Mouse (Mus musculus): ENCODE data around the gene Jph2.

The Jph2 gene

DNA sequence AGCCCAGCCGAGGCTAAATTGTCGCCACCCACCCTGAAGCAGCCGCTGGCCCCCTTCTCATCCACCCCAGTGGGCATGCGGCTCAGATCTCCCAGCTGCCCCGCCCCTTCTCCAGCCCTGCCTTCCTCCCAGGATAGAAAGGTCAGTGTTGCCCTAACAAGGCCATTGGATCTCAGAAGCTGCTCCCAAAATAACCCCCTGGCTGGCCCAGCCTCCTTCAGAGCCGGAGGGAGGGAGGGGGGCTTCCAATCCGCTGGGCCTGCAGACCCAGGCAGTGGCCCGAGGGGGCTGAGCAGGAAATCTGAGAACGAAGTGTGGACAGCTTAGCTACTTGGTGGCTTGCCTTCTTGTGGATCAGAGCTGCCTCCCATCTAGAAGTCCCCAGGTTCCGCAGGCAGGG lies at the start of gene Jph2:
Gene Jph2, minus strand, starts transcription at position 89 of the 400 bp plus-strand sequence.
- DNase-seq (ENCODE audit: inconsistent ontology term): peak; percentile 74

DNA sequence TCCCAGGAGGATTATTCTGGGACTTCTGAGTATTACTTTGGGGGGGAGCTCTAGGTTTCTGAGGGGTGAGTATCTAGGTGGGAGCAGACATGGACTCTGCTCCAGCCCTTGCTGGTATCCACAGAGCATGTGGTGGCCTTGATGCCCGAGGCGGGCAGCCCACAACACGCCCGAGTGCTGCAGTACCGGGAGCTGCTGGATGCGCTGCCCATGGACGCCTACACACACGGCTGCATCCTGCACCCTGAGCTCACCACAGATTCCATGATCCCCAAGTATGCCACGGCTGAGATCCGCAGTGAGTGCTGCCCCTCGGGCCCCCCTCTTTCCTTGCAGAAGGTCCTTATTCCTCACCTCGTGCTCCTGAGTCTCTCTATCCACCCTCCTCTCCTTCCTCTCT lies 49.6 kb upstream of the Jph2 start:
- no peak for DNase-seq (ENCODE audit: inconsistent ontology term)

DNA sequence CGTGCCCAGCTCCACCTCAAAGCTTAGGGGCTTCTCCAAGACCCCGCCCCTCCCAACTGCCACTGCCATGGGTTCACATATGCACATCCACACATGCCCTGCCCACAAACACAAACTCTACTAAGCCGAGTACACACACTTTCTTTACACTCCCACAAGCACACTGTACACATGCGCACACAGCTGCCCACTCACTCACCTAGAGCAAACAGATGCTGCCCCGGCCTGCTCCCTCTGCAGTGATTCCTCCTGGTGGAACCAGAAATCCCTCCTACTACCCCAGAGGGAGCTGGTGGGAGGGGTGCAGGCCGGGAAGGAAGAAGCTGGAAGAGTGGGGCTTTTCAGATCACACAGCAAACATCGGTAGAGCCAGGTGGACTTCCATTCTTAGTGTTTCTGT lies 46.2 kb upstream of the Jph2 start:
- no peak for DNase-seq (ENCODE audit: inconsistent ontology term)

DNA sequence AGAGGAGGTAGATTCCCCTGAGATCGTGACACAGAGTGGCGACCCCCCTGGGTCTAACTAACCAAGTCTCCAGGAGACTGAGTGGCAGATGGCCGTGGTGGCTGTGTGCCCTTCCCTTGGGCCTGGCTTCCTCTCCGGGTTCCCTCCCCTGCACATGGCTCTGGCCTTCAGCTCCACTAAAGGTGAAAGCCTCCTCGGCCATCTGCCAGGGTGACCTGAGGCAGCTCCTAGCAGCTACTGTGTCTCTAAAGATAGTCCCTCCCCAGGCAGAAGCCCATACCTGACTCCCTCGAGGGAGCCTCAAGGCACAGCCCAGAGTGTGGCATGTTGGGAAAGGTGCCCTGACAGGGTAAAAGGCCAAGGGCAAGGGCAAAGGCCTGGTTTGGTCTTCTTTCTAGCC lies 45.8 kb upstream of the Jph2 start:
- no peak for DNase-seq (ENCODE audit: inconsistent ontology term)

DNA sequence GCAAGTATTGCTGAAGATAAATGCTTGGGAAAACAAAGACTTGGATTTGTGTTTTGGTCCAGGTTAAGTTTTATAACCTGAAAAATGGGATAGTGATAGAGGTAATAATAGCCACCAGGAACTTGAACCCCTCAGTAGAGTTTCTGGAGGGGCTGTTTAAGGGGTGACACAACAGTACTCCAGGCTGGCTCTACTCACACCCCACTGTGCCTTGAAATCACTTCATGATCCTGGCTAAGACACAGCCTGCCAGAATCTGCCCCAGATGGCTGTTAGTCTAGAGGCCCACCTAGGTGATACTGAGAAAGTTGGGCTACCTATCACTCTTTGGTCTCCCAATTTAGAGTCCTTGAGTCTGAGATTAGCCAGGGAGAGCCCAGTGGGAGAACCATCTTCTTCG lies 41.7 kb upstream of the Jph2 start:
- DNase-seq (ENCODE audit: inconsistent ontology term): no peak

DNA sequence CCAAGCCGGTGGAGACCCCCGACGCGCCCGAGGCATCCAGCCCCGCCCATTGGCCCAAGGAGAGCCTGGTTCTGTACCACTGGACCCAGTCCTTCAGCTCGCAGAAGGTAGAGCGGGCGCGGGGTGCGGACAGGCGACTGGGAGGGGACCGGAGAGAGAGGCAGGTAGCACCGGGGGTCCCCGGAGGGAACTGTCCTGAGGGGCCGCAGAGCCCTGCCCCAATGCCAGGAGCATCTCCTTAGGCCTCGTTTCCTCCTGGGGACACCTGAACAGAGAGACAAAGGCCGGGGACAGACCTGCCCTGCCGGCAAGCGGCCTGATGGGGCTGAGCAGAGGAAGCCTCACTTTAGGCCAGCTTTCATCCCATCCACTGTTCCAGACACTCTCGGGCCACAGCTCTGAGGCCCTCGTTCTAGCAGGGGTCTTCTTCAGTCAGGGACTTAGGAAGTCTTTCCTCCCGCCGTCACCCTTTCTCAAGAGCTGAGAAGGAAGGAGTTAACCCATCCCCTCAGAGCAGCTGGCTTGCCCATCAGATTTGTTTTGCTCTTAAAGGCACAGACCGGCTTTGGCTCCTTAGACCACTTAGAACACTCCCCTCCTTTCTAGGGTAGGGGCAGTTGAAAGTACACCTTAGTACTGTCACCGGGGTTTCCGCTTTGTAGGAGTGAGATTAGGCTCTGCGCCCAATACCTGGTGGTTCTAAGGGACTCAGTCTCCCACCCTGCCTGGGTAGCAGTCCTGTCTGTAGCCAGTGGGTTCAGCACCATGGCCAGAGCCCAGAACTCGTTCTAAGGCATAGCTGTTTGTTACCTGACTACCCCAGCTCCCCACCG lies 41.0 kb upstream of the Jph2 start:
- peak; percentile 40 for DNase-seq (ENCODE audit: inconsistent ontology term)

DNA sequence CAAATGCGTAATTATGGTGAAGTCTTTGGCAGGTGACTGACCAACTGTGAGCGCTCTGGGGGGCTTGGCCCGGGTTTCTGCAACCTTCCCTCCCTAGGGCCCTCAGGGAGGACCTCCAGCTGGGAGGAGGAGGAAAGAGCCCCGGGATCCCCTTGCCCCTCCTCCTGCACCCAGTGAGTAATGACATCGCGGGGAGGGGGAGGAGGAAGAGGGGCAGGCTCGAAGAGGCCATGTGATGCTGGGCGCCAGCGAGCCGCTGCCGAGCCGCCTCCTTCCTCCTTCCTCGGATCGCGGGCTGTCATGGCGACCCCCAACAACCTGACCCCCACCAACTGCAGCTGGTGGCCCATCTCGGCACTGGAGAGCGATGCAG lies 40.4 kb upstream of the Jph2 start, which contains the start of gene Gdap1l1:
Gene Gdap1l1, plus strand, starts transcription at position 231 of the 373 bp plus-strand sequence.
- peak; percentile 27 for DNase-seq (ENCODE audit: inconsistent ontology term)

DNA sequence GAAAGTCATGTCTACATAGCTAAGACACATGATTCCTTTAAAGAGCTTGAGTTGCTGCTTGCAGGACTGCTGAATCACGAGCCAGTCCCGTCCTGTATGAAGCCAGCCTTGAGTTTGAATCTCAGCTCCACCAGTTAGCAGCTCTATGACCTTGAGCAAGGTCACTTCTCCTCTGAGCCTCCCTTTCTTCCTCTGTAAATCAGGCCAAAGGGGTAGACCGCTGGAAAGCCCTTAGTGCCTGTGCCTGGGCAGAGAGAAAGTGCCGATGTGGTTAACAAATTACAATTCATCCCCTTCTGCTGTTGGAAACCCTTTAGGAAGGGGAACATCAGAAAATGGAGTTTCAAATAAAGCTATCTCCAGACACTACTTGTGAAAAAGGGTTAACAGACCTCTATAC lies 40.0 kb upstream of the Jph2 start:
- no peak for DNase-seq (ENCODE audit: inconsistent ontology term)

DNA sequence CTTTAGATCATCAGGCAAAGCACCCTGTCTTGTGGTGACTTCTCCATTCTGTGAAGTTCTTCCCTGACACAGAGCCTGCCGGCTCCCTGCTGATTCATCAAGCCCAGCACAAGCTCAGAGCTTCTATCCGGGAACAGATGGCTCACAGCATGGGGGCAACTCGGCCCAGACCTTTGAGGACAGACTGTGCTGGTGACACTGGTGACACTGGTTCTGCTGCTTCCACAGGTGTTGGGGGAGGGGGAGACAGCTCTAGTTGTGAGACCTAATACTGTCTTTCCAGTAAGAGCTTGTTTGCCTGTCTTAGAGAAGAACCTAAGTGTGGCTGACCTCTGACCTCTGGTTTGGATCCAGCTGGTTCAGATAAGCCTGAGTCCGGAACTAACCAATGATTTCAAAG lies 36.2 kb upstream of the Jph2 start:
- peak; percentile 5 for DNase-seq (ENCODE audit: inconsistent ontology term)

DNA sequence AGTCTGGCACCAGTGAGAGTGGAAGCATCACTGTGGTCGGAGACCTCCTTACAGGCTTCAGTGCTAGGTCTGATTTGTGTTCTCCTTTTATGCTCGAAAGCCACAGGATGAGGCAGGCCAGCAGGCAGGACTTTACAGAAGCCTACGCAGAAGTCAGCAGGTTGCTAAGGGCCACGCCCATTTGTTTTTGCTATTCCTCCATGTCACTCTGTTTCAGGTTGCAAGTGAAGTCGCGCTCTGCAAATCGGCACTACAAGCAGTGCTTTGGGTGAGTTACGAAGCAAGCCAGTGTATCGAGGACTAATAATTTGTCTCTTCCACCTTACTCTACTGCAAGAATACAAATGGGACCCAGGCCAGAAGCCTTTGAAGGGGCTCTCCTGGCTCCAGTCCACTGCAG lies 33.5 kb upstream of the Jph2 start:
- no peak for DNase-seq (ENCODE audit: inconsistent ontology term)

DNA sequence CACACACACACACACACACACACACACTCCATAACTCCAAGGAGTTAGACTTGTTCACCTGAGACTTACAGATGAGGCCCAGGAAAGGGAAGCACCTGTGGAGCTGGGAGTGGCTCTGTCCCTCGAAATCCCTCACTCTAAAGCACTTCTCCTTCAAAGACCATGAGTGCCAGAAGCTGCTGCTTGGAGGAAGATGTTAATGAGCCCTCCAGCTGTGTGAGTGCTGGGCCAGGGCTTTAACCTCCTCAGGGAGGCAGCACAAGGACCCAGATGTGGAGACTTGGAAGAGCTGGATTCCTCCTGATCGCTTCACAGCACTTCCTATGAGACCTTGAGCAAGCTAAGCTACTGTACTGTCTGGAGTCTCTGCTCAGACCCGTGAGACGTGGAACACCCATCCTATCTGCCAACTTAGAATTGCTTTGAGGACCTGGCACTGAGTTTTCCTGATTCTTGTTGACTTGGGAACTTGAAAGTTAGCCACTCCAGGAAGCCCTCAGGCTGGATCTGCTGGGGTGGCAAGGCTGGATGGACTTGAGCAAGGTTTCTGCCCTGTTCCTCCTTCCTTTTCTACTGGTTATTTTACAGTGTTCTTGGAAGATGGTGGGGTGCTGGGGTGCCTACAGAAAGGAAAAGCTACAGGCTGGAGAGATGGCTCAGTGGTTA lies 30.7 kb upstream of the Jph2 start:
- DNase-seq (ENCODE audit: inconsistent ontology term): no peak

DNA sequence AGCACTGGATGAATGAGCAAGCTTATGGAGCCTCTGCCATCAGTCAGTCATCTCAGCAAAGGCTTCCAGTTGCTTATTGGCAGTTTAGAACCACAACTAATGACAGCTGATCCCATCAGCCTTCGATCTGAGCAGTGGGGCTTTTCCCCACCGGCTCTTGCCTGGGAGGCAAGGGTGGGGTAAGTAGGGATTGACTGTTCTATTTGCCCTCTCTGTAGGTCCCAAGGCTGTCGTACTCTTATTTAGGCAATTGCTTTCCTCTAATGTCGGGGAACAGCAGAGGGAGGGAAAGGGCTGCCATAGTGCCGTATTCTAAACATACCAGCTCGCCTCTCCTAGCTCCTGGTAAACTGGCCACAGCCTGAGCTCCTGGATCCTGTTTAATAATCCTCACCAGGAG lies 26.8 kb upstream of the Jph2 start, which contains the start of gene Oser1:
Gene Oser1, minus strand, starts transcription at position 101 of the 400 bp plus-strand sequence.
- DNase-seq (ENCODE audit: inconsistent ontology term): no peak

DNA sequence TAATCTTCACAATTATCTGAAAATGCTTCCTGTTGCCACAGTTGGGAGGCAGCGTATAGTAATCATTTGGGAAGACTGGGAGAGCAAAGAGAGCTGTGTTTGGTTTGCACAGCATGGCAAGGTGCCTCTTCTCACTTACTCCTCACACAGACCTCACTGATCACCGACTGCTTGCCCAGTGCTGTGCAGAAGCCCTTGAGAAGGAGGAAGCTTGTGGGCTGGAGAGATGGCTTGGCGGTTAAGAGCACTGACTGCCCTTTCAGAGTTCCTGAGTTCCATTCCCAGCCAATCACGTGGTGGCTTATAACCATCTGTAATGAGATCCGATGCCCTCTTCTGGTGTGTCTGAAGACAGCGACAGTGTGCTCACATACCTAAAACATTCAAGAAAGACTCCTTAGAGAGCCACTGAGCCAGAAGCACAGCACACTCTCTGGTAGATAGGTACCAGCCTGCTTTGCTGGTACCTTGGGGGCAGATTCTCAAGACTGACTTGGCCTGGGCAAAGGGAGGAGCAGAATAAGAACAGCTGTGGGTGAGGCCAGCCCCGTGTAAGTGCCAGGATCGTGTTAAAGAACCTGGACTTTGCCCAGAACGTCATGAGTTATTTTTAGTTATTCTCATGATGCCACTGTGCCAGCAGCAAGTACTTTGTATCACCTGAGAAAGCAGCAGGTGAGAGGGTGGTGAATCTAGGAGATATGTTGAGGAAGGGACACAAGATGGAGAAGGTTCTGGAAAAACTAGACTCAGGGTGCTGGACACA lies 25.3 kb upstream of the Jph2 start:
- DNase-seq (ENCODE audit: inconsistent ontology term): no peak

DNA sequence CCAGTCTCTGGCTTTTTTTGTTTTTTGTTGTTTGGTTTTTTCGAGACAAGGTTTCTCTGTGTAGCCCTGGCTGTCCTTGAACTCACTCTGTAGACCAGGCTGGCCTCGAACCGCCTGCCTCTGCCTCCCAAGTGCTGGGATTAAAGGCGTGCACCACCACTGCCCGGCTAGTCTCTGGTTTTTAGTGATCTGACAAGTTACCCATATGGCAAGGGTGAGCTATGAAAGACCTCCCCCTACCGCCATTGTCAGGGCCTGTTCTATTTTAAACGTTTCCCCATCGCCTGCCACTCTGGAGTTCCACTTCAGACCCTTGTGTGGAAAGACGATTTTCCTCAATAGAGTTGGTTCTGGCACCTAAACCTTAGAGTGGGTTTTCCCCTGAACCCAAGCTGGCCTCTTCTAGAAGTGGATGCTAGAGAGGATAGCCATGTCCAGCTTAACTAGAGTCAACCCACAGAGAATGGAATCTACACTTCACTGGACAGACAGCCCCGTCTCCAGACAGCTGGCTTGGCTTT lies 22.6 kb upstream of the Jph2 start:
- peak; percentile 6 for DNase-seq (ENCODE audit: inconsistent ontology term)

DNA sequence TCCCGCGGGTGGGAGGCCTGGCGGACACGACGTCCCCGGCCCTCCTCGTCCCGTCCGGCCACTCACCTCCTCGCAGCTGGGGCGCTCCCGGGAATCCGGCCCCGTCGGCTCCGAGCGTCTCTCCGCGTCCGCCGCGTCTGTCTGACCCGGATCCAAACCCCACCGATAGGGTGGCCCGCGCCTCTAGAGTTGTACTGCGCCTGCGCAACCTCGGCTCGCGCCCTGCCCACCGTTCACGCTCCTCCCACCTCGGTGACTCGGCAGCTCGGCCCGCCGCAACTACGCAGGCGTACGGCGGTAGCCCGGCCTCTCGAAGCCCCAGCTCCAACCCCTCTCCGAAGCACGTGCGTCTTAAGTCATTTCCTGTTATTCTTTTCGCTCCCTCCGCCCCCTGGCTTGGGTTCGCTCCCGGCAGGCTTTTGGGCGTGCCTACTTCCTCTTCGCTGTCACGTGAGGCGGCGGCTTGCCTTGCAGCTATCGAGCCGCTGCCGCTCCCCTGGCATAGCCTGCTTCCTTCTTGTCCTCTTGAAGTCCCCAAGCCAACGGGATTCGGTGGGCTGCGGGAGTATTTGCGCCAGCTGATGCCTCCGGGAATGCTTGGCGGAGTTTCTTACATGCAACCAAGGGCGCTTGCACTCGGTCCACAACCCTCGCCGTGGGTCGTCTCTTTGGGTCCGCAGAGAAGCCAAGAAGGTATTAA lies 21.7 kb upstream of the Jph2 start:
- peak; percentile 99 for DNase-seq (ENCODE audit: inconsistent ontology term)

DNA sequence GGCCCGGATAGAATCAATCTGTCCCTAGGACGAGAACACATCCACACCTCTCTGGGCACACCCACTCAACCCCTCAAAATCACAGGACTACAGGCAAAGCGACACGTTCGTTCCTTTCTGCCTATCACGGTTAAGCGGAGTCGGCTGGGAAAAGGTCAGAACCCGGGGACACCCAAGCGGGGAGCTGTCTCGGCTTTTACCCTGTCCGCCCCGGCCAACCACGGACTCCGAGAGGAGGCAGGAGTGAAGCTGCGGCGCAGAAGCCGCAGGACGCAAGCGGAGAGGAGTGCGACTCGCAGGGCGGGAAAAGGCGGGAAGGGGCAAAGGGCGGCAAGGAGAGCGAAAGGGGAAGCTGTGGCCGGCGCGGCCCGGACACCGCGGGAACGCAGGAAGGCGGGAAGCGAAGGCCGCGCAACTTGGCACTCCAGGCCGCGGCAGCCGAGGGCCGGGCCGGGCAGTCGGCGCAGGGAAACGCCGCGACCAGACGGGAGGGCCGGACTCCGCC lies 21.1 kb upstream of the Jph2 start:
- no peak for DNase-seq (ENCODE audit: inconsistent ontology term)

DNA sequence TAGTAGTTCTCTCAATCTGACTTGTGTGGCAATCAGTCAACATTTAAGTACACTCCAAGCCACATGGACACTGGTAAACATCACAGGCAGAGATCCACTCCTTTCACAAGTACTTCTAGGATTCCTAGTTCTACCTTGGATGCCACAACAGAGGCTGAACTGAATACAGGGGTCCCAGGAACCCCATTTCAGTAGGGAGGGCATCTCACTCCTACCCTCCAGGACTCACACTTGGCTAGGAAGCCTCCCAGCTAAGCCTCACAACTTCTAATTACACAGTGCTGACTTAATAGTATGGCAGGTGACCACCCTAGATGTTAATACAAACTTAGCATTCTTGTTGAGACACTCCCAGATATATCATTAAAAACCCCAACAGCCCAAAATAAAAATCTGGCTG lies 20.0 kb upstream of the Jph2 start:
- DNase-seq (ENCODE audit: inconsistent ontology term): no peak

DNA sequence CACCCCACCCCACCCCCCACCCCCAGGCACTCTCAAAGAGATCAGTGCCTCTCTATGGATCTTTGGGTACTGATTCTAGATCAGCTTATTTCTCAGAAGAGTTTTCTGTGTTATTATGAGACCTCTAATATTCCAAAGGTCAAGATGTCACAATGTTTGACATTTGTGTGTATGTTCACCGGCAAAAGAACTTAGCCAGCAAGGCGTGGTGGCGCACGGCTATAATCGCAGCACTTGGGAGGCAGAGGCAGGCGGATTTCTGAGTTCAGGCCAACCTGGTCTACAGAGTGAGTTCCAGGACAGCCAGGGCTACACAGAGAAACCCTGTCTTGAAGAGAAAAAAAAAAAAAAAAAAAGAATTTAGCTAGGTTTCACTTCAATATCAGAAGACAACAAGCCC lies 19.2 kb upstream of the Jph2 start:
- DNase-seq (ENCODE audit: inconsistent ontology term): no peak

DNA sequence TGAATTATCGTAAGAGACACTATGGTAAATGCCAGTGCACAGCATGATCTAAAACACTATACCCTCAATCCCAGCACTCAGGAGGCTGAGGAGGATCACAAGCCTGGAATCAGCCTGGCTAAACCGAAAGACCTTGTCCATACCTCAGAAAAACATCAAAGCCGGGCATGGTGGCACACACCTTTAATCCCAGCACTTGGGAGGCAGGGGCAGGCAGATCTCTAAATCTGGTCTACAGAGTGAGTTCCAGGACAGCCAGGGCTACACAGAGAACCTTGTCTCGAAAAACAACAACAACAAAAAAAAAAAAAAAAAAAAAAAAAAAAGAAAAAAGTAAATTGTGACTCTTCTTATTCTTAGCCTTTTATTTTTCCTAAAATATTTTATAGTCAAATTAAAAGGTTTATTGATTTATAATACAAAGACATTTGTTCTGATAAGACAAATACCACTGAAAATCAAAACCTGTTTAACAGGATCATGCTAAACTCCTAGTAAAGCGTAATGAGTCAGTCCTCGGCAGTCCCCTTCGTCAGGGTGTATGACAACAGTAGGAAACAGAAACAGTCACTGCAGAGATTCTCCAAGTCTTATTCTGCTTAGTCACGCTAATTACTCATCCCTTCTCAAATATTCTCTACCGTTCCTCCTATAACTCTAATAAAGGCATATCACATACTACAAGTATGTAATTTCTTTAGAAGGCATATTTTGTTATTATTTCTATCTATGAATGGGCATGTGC lies 15.2 kb upstream of the Jph2 start:
- no peak for DNase-seq (ENCODE audit: inconsistent ontology term)

DNA sequence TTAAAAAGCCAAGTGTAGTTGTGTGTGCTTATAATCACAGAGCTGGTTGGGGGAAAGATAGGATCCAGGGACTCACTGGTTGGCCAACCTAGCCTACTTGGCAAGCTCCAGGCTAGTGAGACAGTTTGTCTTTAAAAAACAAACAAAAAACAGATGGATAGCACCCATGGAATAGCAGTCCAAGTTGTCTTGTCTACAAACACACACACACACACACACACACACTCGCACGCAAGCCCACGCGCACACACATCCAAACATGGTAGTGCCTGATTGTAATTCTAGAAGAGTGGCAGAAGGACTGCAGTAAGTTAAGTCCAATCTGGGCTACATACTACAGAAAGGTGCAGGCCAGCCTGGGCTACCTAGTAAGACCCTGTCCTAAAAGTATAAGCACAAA lies 14.6 kb upstream of the Jph2 start:
- no peak for DNase-seq (ENCODE audit: inconsistent ontology term)

DNA sequence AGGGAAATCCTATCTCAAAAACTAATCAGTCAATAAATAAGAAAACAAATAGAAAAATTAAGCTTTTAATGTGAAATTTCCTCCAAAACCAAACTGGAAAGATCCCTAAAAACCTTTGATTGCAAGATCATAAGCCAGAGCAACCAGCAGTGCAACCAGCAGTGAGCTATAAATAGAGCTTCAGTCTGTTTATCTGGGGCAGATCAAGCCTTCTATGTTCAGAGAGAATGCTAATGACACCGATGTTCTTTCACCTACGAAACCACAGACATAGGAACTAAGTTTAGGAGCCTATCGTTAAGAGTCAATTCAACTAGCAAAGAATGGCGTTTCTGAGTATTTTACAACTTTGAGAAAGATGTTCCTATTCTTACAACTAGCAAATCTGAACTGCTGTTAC lies 14.0 kb upstream of the Jph2 start:
- DNase-seq (ENCODE audit: inconsistent ontology term): no peak
